Mouse (Mus musculus) fibroblast of lung, adult 2 months (primary cell): ENCODE data around the gene Ccr3.
"Not testable (repeated sequence)": the region's sequence is repeated elsewhere in the genome, so short reads cannot be mapped to it uniquely, and the experiment has no call there.

Source experiments
- DNase-seq: peaks from one replicate; pipeline ENCODE4 v3.0.0-alpha.2; 2011; ENCODE audit warnings: low read depth

Gene Ccr3

DNA sequence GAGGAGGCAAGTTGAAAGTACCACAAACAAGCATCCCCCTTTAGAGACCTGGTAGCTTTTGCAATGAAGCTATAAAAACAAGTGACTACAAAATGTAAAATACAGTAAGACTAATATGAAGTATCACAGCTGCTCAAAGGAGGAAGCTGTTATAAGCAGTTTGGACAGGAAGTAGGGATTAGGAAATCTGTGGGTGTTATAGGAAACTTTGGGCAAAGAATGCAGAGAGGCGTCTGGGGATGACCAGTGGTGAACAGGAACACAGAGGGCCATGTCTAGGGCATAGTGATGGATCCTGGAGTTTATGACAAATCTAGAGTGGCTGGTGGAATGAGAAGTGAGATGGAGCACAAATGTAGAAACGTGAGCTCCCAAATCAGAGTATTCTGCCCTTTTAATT lies 31.8 kb downstream of the Ccr3 start:
- no peak for DNase-seq

DNA sequence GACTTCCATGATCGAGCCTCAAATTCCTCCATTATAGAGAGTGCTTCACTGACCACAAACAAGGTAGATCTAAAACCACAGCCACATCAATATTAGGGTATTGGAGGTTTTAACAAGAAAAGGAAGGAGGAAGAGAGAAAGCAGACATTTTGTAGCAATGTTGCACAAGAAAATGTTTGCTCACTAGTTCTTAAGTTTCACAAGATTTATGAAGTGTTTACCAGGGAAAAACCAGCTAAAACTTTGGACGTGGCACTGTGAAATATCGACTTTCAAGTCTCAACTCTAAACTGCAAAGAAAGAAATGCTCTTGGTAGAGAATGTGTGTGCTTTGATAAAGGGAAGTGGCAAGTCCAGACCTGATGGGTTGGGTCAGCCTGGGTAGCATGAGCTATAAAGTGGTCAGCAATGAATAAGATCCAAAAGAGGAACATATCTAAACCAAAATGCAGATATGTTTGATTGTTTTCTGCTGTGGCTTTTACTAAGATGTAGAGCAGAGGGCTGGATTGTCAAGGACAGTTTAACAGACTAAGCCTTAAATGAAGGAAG lies 34.5 kb downstream of the Ccr3 start:
- DNase-seq = no peak

GRCm38 (mm10) chr9:124059660-124060352 lies 38.0 kb downstream of the Ccr3 start:
- DNase-seq = no peak

- not testable (repeated sequence) for DNase-seq
Observed at GRCm38 (mm10) chr9:124061474-124062432, 40.0 kb downstream of the Ccr3 start.

DNA sequence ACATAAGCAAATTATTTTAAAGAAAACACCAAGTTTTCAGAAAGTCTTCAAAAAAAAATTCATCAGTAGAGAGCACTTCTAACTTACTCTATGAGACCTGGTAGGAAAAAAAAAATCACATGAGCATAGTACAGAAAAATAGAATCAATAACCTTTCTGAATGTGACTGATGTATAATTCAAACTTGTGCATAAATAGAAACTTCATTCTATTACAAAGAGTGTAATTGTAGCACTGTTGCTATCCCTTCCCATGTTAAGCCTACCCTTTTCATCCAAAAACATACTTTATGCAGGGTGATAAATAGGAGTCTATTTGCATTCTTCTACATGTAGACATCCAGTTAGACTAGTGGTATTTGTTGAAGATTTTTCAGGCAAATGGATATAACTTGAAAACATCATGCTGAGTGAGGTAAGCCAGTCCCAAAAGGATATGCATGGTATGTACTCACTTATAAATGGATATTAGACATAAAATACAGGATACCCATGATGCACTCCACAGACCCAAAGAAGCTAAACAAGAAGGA lies 44.9 kb downstream of the Ccr3 start:
- DNase-seq = no peak

DNA sequence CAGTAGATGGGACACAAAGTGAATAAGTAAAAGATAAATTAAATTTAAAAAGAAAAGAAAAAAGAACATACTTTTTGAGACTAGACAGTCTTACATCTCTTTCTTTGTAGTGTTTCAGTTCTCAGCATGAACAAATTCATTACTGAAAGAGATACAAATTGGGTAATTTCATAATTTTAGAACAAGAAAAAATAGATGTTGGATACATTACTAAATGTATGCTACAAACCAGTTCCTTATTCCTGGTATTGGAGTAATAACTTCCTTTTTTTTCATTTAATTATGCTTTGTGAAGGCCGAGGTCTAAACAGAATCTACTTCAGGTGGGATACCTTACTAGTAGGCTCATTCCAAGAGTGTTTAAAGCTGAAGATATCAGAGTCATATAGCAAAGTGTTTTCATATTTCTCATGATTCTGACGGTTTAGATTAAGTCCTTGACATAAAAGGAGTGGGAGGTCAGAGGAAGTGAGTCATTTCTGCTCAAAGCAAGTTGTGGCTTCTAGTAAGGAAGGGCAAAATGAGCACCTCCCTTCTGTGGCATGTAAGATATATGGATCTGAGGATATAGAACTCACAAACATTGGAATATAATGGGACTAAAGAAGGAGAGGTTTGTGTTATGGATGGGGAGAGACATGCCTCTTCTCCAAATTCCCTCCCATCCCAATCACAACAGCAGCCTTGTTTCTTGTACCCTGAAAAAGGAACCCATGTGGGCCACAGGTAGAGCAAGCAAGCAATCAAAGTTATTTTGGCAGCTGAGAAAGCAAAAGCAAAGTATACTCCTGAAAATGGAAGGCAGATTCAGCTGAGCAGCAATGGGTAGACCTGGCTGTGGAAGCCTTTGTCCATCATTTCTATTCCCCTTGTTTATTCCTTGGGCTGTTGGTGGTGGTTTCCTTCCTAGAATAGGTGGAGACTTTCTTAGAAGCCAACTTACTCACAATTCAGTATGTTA lies 46.6 kb downstream of the Ccr3 start:
- no peak for DNase-seq

GRCm38 (mm10) chr9:124071506-124071905 lies 49.7 kb downstream of the Ccr3 start:
- DNase-seq = no peak

GRCm38 (mm10) chr9:124079803-124080202 lies 58.0 kb downstream of the Ccr3 start:
- DNase-seq = no peak

DNA sequence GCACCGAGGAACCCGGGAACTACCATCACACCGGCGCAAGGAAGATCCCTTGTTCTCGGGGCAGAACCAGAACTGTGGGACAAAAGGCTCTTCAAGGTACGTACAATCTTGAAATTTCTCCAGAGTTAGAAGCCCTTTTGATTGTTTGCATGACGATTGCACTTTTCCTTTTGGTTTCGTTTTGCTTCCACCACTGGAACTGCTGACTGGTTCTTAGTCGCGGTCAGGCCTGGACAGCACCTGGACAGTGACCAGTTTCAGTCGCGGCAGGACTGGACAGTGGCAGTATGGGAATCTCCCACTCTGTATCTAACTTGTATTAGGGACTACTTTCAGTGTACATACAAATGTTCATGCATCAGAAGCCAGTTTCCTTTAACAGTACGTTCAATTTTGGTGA lies 58.7 kb downstream of the Ccr3 start:
- DNase-seq = not testable (repeated sequence)
